Mouse (Mus musculus) megakaryocyte, embryonic 14.5 days (primary cell): ENCODE measurements around the gene Gstm6. TPM values are rescaled to one million over a fixed set of nuclear protein-coding genes. Genes with fewer than 3 reads are reported as not detected.
"Not testable (repeated sequence)": the region's sequence is repeated elsewhere in the genome, so short reads cannot be mapped to it uniquely, and the experiment has no call there.

Source experiments
- H3K27me3 ChIP-seq: replicated peaks from 2 replicates; pipeline ENCODE3; 2012; ENCODE audit warnings: inconsistent platforms
- H3K36me3 ChIP-seq: replicated peaks from 2 replicates; pipeline ENCODE3; 2012; ENCODE audit warnings: low read length, inconsistent platforms, mixed read lengths
- H3K4me1 ChIP-seq: 2 replicates; pipeline ENCODE4 v1.6.1; 2012; ENCODE audit warnings: inconsistent platforms
- H3K4me3 ChIP-seq: replicated peaks from 2 replicates; pipeline ENCODE3; 2012; ENCODE audit warnings: moderate library complexity, mild to moderate bottlenecking, inconsistent platforms
- H3K9me3 ChIP-seq: 2 replicates; pipeline ENCODE4 v1.6.1; 2012; ENCODE audit warnings: inconsistent platforms
- FLI1 ChIP-seq: IDR thresholded peaks from 2 replicates; pipeline ENCODE4 v1.6.1; 2012; ENCODE audit warnings: low read length, inconsistent platforms, mixed read lengths
- GATA1 ChIP-seq: IDR thresholded peaks from 3 replicates; pipeline ENCODE4 v1.6.1; 2012; ENCODE audit warnings: mixed read lengths, low read length, inconsistent platforms, borderline replicate concordance
- polyA plus RNA-seq: library from polyadenylated mRNA; stranded (reverse); fragments of >175 nt; gene quantifications from 2 replicates; pipeline ENCODE4 v1.2.3, GENCODE M21; 2012; ENCODE audit warnings: low replicate concordance; ENCODE audit not compliant: insufficient read depth

Gstm6 gene
- polyA plus RNA-seq, 1 experiment: not detected

DNA sequence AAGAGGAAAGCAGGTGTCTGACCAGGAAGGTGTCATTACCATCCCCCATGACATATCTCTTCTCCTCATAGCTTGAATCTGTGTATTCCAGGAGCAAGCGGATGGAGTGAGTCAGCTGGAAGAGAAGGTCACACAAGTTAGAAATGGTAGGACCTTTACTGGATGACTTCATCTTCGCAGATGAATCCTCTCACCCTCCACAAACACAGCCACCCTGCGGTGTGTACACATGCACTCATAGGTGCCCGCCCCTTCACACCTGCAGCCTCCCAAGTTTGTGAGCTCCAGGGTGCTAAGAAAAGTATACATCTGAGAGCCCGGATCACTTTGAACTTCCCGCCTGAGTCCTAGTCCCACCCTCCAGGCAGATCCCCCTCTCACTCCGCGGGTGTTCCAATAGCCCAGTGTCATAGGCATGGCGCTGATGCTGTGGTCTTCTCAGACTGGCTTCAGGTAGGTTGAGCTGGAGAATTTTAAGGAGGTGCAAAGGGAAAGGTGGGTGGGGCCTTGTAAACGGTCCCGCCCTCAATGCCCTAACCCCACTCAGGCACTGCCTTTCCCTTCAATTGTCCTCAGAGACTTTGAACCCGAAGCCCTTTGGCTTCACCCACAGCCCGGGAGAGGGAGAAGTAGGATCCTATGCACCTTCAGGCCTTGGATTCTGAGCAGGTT lies 25.3 kb upstream of the Gstm6 start, which contains the start of gene Gstm3:
TSS of gene Gstm3 (minus strand) at position 560 of the 672 bp plus-strand sequence.
- H3K36me3 ChIP-seq: no peaks in the 10 kb centered on the region
- TF ChIP-seq FLI1 (no peak), GATA1 (no peak)
- H3K4me1 ChIP-seq: peaks cover 25% of the 10 kb centered on the region
- no peak within 1 kb of the TSS for H3K4me3 ChIP-seq
- peaks cover 54% of the 10 kb centered on the region for H3K27me3 ChIP-seq
- no peaks in the 10 kb centered on the region for H3K9me3 ChIP-seq

DNA sequence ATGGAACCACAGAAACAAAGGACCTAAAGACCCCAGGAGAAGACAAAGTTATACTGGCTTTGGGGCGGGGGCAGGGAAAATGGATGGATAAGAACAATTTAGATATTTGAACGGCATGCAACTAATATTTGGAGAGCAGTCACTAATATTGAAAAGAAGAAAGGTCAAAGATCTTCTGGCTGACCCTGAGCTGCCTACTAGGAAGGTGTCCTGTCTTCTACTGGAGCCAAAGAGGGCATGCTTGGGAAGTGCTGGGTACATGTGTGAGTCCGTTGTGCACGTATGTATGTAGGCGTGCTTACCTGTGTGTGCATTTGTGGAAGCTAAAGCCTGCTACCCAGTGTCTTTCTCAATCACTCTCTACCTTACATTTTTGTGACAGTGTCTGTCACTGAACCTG lies 23.1 kb upstream of the Gstm6 start:
- H3K36me3 ChIP-seq: no peaks in the 10 kb centered on the region
- H3K9me3 ChIP-seq: no peaks in the 10 kb centered on the region
- H3K4me1 ChIP-seq: peaks cover 31% of the 10 kb centered on the region
- TF ChIP-seq FLI1 (no peak), GATA1 (no peak)
- peaks cover 41% of the 10 kb centered on the region for H3K27me3 ChIP-seq
- H3K4me3 ChIP-seq: no peak overlapping the region

DNA sequence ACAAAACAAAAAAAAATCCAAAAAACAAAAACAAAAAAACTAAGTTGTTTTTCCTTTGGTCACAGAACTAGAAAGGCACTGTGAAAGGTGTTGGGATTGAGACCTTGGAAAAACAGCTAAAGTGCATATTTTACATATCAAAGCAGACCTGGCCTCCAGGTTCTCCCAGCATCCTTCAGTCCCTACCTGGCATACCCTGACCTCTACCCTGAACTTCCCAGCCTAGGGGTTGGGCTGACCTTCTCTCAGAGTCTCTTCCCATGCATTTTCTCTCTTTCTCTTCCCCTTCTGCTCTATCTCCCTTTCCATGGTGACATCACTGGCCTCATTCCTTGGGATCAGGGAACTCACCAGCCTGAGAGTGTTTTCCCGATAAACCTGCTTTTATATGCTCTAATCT lies 22.0 kb upstream of the Gstm6 start:
- Histone ChIP-seq H3K4me1 (peaks cover 31% of the 10 kb centered on the region), H3K9me3 (no peaks in the 10 kb centered on the region), H3K27me3 (peaks cover 41% of the 10 kb centered on the region), H3K4me3 (no peak overlapping the region), H3K36me3 (no peaks in the 10 kb centered on the region)
- TF ChIP-seq FLI1 (no peak), GATA1 (no peak)

DNA sequence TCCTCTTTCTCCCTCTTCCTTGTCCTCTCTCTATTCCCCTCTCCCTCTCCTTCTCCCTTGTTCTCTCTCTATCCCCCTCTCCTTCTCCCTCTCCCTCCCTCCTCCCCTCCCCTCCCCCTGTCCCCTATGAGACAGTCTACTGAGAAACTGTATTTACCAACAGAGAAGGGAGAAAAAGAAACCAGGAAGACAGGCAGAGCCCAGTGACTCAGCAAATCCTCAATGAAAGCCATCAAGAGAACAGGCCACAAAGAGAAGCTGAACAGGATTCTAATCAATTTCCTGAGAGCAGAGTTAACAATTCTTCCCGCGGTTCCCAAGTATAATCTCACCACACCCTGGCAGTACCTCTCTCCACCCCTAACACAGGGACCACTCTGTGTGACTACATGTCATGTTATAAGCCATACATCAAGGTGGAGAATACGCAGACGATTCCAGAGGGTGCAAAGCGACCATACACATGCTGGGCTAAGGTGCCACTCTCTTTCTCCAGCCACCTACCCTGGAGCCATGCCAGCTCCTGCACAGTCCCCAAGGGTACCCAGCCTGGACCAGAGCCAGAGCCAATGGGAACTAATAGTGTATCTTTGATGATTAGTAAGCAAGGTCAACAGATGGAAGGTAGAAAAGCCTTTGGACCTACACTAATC lies 21.2 kb upstream of the Gstm6 start:
- H3K9me3 ChIP-seq: no peaks in the 10 kb centered on the region
- peaks cover 31% of the 10 kb centered on the region for H3K4me1 ChIP-seq
- peaks cover 42% of the 10 kb centered on the region for H3K27me3 ChIP-seq
- H3K4me3 ChIP-seq: peak overlapping the region; percentile 81
- TF ChIP-seq FLI1 (no peak), GATA1 (no peak)
- H3K36me3 ChIP-seq: no peaks in the 10 kb centered on the region

DNA sequence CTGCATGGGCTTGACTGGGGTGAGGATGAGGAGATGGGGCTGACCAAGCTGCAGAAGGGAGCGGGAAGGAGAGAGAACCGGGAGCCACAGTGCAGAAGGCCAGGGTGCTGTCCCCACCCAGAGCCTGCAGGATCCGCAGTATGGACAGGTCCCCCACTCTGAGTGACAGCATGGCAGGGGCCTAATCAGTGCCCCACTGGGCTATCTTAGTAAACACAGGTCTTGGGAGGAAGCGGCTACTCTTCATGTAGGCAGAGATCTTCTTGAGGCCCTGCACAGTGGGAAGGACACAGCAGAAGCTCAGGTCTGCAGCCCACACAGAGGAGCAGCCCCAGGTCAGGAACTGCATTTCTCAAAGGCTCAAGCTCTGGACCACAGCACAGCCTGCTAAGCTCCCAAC lies 20.5 kb upstream of the Gstm6 start:
- Histone ChIP-seq H3K4me1 (peaks cover 28% of the 10 kb centered on the region), H3K36me3 (no peaks in the 10 kb centered on the region), H3K27me3 (peaks cover 39% of the 10 kb centered on the region), H3K9me3 (no peaks in the 10 kb centered on the region), H3K4me3 (peak overlapping the region; percentile 81)
- TF ChIP-seq FLI1 (no peak), GATA1 (no peak)

DNA sequence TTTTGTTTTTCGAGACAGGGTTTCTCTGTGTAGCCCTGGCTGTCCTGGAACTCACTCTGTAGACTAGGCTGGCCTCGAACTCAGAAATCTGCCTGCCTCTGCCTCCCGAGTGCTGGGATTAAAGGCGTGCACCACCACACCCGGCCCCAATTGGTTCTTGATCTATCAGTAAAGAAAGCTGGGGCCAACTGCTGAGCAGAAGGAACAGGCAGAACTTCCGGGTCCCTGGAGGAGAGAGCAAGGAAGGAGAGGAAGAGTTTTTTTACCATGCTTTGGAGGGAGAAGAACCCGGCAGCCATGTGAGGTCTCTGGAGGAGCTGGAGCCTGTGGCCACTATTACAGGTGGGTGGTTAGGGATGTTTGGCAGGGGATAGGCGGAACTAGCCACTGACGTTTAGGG lies 11.7 kb upstream of the Gstm6 start:
- H3K4me1 ChIP-seq, H3K4me3 ChIP-seq, H3K9me3 ChIP-seq, H3K36me3 ChIP-seq: not testable (repeated sequence)
- peaks cover 51% of the 10 kb centered on the region for H3K27me3 ChIP-seq

DNA sequence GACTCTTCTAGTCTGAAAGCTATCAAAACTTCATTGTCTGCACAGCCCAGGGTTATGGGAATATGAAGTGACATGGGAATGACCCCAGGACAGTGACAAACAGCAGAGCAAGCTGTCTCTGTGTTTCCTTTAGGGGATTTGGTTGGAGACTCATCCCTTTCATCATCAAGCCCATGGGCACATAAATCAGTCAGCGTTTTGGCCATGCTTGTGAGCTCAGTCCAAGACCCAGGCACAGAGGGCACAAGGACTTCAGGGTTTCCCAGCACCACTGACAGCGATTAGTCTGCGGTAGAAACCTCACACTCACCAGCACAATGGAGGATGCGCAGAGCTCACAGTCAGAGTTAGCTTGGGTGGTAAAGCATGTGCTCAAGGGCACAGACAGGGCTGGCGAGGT lies 10.4 kb upstream of the Gstm6 start:
- TF ChIP-seq FLI1 (no peak), GATA1 (no peak)
- H3K36me3 ChIP-seq: no peaks in the 10 kb centered on the region
- no peak overlapping the region for H3K4me3 ChIP-seq
- peaks cover 3% of the 10 kb centered on the region; the same call in 1 of the 2 replicates for H3K9me3 ChIP-seq
- H3K27me3 ChIP-seq: peaks cover 50% of the 10 kb centered on the region
- peaks cover 9% of the 10 kb centered on the region for H3K4me1 ChIP-seq

DNA sequence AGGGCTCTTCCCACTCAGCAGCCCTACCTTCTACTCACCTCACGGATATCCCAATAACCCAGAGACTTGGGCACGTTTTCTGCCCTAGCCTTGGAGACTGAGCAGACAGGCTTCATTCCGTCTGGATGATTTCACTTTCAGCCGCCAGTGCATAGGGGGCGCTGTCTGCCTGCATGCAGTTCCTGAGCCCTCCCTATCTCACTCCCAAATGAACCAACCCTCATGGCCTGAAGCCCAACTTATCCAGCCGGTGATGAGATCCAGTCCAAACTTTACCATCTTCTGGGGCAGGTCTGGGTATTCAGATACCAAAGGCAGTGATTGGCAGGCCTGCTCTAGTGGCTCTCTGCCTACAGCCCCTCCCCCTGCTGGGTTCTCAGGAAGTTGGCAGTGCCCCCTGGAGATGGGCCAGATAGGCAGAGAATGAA lies 9.8 kb upstream of the Gstm6 start:
- no peak for TF ChIP-seq GATA1
- no peak for TF ChIP-seq FLI1
- Histone ChIP-seq H3K4me1 (peaks cover 8% of the 10 kb centered on the region), H3K27me3 (peaks cover 48% of the 10 kb centered on the region), H3K9me3 (peaks cover 4% of the 10 kb centered on the region; the same call in 1 of the 2 replicates), H3K36me3 (no peaks in the 10 kb centered on the region), H3K4me3 (no peak overlapping the region)

DNA sequence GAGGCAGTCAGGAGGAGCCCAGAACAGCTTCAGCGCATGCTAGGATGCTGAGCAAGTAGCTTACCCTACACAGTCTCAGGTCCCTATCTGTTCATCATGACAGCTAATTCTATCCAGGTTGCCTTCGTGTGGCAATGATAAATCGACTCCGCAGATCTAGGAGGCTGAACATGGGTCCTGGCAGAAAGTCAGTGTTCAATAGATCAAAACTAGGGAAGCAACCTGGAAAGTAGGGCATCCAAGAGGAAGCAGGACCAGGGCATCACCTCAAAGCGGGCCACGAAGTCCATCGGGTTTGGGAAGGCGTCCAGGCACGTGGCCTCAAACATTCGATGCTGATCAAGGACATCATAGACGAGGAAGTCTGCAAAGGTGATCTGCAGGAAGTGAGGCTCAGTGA lies 7.0 kb upstream of the Gstm6 start:
- Histone ChIP-seq H3K4me1 (peaks cover 7% of the 10 kb centered on the region), H3K4me3 (no peak overlapping the region), H3K36me3 (no peaks in the 10 kb centered on the region), H3K9me3 (peaks cover 4% of the 10 kb centered on the region; the same call in 1 of the 2 replicates), H3K27me3 (peaks cover 53% of the 10 kb centered on the region)
- TF ChIP-seq GATA1: no peak
- no peak for TF ChIP-seq FLI1

DNA sequence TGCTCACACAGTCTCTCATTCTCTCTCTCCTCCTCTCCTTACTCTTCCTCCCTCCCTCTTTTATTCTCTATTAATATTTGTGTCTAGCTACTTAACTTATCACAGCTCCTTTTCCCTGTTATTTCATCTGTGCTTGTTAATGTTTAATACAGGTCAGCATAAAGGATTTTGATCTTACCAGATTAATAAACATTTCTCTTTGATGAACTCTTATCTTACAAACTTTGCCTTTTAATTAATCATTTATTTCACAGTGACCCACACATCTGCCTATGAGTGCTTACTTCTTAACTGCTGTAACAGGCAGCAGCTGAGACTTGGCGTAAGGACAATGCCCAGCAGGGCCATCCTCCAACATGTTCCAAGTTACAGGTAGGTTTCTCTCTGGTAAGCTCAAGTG lies 5.9 kb upstream of the Gstm6 start:
- not testable (repeated sequence) for H3K36me3 ChIP-seq, H3K4me3 ChIP-seq, H3K9me3 ChIP-seq, H3K4me1 ChIP-seq
- H3K27me3 ChIP-seq: peaks cover 64% of the 10 kb centered on the region

DNA sequence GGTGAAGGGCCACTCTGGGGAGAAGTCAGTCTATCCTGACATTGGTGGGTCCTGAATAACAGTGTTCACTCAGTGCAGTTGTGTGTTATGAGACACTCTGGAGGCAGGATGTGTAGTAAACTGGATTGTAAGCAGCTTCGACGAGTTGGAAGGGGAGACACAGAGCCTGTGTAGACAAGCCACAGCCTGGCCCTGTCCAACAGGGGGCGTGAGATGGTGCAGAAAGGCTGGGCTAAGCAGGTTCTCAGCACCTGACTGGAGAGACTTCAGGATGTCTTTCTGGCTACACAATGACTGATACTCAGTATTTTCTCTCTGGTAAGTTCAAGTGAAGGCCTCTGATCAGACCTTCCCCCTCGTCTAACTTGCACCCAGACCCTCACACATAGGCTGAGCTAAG lies 2.2 kb upstream of the Gstm6 start:
- H3K9me3 ChIP-seq: peaks cover 14% of the 10 kb centered on the region
- H3K27me3 ChIP-seq: peaks cover 68% of the 10 kb centered on the region
- H3K4me1 ChIP-seq: no peaks in the 10 kb centered on the region
- H3K36me3 ChIP-seq: no peaks in the 10 kb centered on the region
- TF ChIP-seq GATA1 (no peak), FLI1 (no peak)
- no peak overlapping the region for H3K4me3 ChIP-seq
